Mouse (Mus musculus) layer of hippocampus, postnatal 14 days (tissue): ENCODE measurements around the gene Gm28042. TPM values are rescaled to one million over a fixed set of nuclear protein-coding genes. Genes with fewer than 3 reads are reported as not detected.
A peak's percentile ranks its signal among the peaks of the same experiment; 100 is the strongest.

Source experiments
- DNase-seq, 2 experiments: peaks; one replicate each; pipeline ENCODE4 v3.0.0; 2021 to 2022; ENCODE audit warnings: low spot score in 2 of 2, mixed read lengths in 1 of 2
- long read RNA-seq, 2 experiments: library from polyadenylated mRNA; stranded (forward); transcript quantifications; one replicate each; pipeline ENCODE4 v2.0.0; 2021
- total RNA-seq, 2 experiments: library from RNA; stranded (reverse); gene quantifications; 2 replicates each; pipeline ENCODE4 v1.2.3; 2021

The Gm28042 gene
- total RNA-seq, result 1 to 10 TPM; 1.1 to 1.8 TPM
- long read RNA-seq, experiment 1, partial matches to known transcripts, result 1 of 10 reads
- long read RNA-seq, experiment 1, other reads (novel, unspliced or antisense), result 9 of 10 reads
- long read RNA-seq, experiment 2, partial matches to known transcripts, result 0 of 8 reads
- long read RNA-seq, experiment 2, other reads (novel, unspliced or antisense), result 8 of 8 reads

DNA sequence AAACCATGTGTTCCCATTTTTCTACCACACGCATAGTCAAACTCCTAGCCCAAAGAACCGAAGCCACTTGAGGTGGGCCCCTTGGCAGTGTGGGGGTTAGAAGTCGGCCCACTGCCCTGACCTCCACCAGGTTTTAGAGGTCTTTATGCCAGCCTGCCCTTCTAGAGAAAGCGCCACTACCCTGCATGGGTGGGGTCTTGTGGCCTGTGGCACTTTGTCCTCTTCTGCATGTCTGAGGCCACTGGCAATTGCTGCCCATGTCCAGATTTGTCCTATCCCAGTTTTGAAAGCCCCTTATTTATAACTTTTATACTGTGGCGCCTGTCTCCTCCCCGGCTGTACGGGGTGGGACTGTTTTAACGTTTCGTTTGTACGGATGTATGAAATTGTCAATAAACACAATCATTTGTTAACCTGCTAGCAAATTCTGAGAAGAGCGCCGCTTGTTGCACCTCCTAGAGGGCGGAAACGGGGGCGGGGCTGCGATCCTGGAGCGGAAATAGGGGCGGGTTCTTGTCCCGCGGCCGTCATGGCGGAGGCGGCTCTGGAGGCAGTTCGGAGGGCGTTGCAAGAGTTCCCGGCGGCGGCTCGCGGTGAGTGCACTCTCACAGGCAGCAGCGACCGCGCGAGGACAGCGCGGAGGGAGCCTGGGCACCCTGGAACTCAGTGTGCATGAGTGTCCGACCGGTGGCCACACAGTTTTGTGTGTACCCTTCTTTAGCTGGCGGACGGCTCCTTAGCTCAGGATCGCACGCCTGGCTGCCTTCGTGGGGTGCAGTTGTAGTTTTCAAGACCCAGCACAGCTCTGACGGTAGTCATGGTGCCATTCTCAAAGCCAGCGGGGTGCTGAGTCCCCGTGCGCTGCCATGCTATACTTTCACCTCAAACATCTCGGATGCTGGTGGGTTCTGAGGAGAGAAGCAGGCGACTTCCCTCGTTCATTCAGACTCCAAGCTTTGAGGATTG, at the start of gene Gm28042, which contains the start of gene Jmjd7:
Gene Gm28042, plus strand, starts transcription at position 510 of the 966 bp plus-strand sequence.
Gene Jmjd7, plus strand, starts transcription at position 500 of the 966 bp plus-strand sequence.
- peak; percentile 87 to 91 for DNase-seq

DNA sequence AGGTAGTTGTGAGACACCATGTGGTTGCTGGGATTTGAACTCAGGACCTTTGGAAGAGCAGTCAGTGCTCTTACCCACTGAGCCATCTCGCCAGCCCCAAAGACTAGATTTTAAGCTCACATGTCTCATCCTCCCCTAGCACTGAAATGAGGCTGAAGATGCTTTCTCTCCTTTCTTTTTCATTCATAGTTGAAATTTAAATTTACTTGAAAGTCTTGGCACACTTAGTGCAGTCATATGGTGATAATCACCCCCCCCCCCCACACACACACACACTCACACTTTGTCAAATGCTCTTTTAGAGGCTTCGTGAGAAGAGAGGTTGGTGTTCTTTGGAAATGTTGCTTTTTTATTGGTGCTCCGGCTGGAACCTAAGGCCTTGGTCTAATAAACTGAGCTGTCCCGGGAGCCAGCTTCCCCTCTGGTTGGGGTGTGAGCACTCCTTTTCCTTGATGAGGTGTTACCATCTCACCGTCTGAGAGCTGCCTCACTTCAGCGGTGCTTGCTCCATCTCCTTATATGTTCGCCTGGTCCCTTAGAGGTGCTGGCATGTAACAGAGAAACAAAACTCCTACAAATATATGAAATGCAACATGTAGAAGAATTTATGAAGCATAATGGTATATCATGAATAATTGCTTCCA, 46.8 kb upstream of the Gm28042 start:
- DNase-seq, result no peak

DNA sequence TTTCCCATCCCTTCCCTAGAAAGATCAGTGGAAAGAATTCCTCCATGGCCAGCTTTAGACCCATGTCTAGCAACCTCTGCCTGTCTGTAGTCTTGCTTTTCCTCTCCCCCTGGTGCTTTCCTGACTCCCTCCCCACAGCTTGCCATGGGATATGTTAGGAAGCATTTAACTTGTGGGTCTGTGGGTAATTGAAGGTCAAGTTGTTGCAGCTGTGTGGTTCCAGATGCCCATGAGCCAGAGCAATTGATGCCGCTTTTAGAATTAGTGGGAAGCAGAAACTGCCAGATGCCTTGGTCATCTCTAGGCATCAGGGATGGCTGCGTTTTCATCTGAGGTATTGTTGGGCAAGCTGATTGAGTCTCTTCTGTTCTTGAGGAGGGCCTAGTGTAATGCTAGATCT, 45.7 kb upstream of the Gm28042 start:
- DNase-seq, result no peak

DNA sequence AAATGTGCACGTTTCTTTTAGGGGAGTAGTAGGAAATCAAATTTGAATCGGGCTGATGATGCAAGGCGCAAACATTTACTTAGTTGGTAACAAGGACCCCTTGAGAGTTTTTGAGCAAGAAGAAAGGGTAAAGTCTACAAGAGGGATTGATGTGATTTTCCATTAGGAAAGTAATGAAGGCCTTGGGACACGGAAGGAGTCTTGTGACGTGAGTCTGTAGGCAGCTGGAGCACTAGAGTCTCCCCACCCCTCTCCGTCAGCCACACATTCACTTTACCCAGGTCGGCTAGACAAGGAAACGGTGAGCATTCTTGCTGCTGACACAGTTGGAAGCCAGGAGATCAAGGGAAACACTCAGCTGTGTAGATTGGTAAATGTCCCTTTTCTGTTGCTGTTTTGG, 41.4 kb upstream of the Gm28042 start:
- DNase-seq, result no peak

DNA sequence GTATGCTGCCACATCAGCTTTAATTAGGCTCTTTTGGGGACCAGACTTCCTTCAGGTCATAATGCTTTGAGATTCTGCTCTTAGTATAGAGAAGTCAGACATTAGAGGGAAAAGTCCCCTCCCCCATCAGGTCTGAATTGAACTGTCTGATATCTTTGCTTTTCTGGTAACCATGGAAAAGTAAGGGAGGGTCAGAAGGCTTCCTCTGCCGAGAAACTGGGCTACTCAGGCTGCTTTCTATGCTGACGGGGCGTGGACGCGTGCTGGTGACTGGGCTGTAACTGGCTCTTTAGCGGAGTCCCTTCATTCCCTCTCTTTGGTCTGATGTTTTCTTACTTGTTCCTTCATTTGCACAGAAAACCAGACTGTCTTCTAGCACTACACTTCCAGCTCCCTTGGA, 40.9 kb upstream of the Gm28042 start:
- no peak for DNase-seq

DNA sequence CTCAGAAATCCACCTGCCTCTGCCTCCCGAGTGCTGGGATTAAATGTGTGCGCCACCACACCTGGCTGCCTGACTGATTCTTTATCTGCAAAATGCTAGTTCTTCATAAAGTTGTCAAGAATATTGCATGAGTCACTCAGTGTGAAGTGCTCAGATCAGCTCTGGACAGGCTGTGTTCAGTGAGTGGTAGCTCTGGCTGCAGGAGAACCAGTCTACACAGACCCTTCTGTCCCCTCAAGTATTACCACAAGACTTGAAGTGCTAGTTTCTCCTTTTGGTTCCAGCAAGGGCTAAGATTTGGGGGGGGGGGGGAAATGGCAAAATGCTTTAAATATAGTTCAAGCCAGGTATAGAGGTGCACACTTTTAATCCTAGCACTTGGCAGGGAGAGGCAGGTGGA, 39.9 kb upstream of the Gm28042 start:
- no peak for DNase-seq

DNA sequence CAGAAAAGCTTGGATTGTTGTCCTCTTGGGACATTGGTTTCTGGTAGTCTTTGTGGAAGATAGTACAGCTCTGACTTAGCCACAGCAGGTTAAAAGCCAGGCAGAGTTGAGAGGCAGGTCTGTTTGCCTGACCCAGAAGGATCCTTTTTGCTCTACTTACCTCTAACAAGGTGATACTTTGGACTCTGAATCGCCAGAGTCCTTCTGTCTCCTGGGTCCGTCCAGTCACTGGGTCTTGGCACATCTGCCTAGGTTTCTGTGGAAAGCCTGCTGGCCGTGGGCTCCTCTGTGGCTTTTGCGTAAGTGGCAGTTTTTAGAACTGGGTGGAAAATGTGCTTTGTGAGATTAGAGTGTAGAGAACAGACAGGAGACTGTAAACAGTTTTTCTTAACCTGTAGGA, 38.3 kb upstream of the Gm28042 start:
- no peak for DNase-seq

DNA sequence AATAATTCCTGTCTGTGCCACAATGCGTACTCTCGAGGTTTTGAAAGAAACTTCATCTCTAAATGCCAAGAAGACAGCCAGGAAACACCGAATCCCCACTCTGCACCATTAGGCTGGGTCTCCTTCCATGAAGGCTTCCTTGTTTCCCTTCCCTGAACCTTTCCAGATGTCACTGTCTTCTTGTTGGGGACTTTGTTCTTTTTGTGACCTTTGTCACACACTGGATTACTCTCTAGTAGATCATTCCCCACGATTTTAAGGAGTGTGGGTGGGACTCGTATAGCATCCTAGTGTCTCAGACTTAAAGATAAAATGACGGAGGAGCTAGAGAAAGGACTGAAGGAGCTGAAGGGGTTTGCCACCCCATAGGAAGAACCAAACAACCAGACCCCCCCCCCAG, 36.4 kb upstream of the Gm28042 start:
- DNase-seq, result no peak

DNA sequence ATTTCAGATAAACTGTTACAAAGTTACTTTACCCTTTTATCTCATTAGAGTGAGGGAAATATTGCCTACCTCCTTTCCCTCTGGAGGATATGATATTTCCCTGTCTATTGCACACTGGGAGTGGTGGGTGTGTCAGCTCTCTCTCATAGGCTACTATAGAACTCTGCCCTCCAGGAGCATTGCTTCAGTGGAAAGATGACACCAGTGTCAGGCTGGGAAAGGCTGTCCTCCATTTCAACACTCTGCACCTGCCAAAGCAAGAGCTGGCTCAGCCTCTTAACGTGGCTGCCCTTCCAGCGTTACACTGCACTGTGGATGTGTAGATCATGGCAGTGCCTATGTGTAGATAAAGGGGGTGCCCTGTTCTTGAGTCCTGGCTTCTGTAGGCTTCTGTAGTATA, 34.9 kb upstream of the Gm28042 start:
- DNase-seq, result no peak

DNA sequence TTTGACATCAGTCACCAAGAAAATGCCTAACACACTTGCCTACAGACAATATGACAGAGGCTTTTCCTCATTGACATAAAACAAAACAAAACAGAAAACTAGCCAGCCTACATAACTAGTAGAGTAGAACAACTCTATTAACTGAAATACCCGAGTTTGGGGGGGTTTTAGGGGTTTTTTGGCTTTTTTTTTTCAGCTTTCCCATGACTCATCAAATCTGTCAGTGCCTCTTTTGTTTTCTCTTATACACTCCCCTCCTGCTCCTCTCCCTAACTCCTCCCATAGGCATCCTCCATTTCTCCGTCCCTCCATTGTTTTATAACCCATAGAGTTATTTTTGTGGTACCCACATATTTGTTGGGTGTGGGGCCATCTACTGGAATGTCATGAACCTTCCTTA, 33.8 kb upstream of the Gm28042 start:
- no peak for DNase-seq

DNA sequence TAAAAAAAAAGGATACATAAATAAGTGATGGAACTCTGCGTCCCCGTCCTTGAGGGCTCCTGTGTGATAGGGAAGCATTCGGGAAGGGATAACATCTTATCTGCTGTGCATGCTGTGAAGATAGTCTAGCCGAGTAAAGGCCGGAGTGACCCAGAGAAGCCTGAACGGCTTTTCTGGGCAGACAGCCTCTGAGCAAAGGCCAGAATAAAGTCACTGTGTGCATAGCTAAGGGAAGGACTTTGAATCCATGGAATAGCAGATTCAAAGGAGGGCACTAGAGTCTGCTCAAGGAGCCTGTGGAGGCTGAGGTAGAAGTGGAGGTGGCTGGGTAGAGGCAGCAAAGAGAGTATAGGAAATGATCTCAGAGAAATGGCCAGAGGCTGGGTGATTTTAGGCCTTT, 32.5 kb upstream of the Gm28042 start:
- no peak for DNase-seq

DNA sequence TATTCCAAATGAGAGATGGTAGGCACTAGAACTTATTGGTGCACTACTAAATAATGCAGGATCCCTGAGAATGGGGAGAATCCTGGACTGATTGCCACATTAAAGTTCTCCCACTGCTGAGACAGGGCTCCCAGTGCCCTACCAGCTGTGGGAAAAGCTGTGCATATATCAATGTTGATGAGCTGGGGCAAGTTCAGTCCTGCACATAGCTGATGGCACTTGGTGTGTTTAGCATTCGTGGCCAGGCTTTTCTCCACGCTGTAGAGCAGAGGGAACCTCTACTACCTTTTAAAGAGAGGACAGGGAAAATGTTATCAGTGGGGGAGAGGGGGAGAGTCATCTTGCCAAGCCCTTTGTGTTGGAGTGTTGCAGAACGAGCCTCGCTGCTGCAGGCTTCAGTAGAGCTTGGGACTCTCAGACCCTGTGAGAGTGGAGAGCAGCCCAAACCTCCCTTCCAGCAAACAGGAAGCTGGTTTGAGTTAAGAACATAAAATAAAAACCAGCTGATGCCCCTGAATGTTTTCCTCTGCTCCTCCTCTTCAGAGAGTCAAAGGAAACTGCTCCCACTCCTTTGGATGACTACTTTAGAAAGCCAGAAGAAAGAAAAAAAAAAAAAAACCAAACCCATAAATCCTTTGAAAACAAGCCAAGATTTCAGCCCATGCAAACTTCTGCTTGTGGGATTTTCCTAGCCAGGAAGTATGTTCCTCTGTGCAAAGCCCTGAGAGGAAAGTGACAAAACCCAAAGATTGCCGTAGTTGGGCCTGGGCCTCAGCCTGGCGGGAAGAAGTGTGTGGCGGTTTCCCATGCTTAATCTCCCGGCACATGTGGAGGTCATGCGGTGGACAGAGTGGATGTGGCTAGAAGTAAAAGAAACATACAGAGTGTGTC, 31.7 kb upstream of the Gm28042 start:
- DNase-seq, result no peak

DNA sequence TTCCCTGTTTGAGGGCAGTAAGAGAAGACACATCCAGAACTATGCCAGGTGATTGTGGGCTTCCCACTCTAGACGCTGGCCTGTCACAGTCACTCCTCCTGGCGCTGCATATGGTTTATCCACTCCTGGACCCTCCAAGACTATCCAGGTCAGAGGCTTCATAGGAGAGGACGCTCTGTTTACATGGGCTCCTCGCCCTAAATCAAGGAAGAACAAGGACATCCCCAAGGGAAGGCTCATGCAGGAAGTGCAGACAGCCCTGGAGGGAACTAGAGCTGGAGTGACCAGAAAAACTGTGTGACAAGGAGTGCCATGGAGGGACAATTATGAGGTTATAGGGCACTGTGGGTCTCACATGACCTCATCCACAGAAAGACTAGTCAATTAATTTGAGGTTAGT, 29.9 kb upstream of the Gm28042 start:
- no peak for DNase-seq

DNA sequence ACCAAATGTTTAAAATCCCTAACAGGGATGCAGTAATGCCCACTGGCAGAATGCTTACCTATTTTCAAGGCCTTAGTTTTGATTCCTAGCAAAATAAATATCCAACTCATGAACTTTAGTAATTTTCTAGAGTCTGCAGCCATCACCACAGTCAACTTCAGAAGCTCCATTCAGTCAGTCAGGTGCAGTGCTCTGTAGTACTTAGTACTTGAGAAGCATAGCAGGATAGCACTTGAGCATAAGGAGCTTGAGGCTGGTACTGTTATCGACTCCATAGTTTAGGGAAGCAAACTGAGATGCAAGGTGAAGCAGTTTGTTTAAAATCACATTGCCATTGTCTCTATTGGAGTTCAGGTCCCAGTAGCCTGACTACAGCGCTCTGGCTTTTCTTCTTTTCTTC, 27.6 kb upstream of the Gm28042 start:
- no peak for DNase-seq

DNA sequence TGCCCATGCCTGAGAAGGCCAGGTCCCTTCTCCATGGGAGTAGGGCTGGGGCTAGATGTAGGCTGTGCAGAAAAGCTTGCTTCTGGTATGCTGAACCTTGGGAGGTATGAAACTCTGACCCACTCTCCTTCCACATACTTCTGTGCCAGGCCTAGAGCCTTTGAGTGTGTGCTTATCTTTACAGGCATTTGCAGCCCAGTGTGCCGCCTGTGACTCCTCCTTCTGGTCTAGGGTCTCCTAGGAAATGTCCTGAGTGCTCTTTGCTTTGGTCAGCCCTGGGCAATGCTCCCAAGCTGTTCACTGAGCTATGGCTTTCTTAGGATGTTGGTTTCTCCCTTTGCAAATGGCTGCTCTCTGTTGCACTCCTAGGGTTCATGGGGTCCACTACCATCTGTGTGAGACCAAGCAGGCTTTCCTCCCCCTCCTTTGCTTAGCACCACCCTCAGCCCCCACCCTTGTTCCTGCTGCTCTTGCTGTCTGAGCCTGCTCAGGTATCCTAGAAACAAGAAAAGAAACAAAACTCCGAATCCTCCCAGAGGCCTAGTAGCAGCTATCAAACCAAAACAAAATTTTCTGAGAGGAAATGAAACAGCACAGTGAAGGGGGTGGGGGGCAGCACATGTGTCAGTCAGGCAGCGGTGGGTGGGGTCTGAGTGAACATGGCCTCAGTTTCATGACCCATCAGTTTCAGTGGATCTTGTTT, 26.3 kb upstream of the Gm28042 start:
- no peak for DNase-seq

DNA sequence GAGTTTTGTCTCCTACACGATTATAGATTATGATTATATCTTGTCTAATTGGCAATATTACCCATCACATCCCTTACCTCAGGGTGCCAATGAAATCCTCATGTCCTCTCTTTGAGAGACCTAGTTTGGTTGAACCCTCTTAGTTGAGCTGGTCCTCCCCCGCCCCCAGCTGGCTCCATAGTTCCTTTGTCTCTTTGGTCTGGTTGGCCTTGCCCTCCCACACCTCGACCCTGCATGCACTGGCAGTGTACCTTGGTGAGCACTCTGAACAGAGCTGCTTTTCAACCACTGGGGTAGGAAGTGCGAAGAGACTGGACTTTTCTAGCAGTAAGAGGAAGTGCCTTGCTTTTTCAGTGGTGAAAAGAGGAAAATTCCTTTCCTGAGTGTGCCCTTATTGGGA, 25.3 kb upstream of the Gm28042 start:
- no peak for DNase-seq

DNA sequence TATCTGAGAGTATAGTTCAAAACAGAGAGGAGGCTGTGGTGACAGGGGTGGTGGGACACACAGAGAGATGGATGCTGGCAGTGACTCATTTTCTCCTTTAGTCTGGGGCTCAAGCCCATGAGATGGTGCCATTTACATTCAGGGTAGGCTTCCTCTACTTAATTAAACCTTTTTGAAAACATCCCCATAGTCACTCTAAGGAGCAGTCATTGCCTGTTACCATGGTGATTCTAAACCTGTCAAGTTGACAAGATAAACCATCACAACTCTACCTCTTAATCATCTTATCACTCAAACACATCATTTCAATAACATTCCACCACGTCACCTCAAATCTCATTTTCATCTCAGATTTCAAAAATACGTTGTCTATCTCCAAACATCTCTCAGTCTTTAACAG, 23.3 kb upstream of the Gm28042 start:
- no peak for DNase-seq

DNA sequence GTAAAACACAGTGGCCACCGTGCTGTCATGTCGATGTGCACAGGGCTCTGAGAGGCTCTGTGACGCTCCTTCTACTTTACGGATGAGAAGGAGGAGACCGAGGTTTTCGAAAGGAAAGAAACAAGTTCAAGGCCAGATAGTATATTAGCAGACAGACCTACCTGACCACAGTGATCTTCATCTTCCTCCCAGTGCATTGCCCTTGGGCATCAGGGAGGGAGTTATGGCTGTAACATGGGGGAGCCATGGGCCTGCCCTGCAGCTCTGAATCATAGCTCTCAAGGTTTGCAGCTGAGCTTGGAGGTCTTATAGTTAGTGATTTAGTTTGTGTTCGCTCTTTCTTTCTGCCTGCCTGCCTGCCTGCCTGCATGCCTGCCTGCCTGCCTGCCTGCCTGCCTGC, 20.6 kb upstream of the Gm28042 start:
- DNase-seq, result no peak

DNA sequence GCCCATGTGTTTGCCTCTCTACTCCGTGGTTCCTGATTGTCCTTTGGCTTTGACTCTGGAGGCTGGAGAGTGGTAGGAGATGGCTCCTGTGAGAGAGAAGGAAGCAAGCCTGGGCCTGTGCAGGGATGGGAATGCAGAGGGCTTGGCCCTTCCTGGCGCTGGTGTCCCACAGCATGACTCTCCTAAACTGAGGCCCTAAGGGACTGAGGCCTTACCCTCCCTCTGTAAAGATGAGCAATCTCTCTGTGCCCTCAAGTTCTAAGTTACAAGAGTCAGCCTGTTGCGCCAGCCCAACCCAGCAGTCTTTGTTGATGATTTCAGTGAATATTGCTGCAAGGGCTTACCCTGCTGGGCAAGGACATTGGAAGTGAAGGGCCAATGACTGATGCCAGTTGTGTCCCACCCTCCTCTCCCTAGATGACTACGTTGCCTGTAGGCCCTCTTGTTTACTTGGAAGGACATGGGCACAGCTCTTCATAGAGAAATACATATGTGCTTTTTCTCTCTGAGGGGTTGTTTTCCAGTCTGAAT, 19.5 kb upstream of the Gm28042 start:
- no peak for DNase-seq

DNA sequence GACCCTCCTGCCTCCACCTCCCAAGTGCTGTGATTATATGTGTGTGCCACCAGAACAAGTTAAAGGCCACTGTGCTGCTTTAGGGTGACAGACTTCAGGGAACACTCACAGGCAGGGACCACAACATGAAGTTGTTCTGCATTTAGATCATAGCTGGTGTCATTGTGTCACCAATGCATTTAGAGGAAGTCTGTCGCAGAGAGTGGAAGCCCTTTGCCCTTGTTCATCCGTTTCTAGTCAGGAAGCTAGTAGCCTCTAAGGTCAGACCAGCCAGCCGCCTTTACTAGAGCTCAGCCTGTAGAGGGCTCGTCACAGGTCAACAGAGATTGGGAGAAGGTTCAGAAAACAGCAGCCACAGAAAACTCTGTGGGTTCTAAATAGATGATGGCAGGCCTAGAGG, 18.6 kb upstream of the Gm28042 start:
- DNase-seq, result no peak
